Mouse (Mus musculus): ENCODE measurements around the gene 1700034J05Rik. TPM values are rescaled to one million over a fixed set of nuclear protein-coding genes. Genes with fewer than 3 reads are reported as not detected.

The 1700034J05Rik gene
- polyA plus RNA-seq, 1 experiment from 2014 or later, result 0.11 TPM

- 41% methylated on average over 4 of the region's 4 CpGs for WGBS (ENCODE audit: insufficient replicate concordance)
- ATAC-seq, result no peak
- H3K4me2 ChIP-seq, result no peak overlapping the region
- H3K27ac ChIP-seq, result peak overlapping the region; percentile 45; the same call in 1 of the 2 replicates
- H3K27me3 ChIP-seq (replicated peaks), result no peaks in the 10 kb centered on the region
- H3K4me1 ChIP-seq, result peaks cover 40% of the 10 kb centered on the region
- no peak overlapping the region for H3K4me3 ChIP-seq
- H3K9me3 ChIP-seq (replicated peaks), result no peaks in the 10 kb centered on the region
- no peaks in the 10 kb centered on the region for H3K36me3 ChIP-seq
- no peak overlapping the region for H3K9ac ChIP-seq
These were observed 40.6 kb downstream of the 1700034J05Rik start for GRCm38 (mm10) chr6:146913489-146914198.

- Histone ChIP-seq H3K36me3 (no peaks in the 10 kb centered on the region), H3K9me3 (replicated peaks) (no peaks in the 10 kb centered on the region), H3K27me3 (replicated peaks) (no peaks in the 10 kb centered on the region), H3K4me2 (no peak overlapping the region), H3K4me1 (peaks cover 44% of the 10 kb centered on the region), H3K9ac (no peak overlapping the region), H3K27ac (peak overlapping the region; percentile 45; the same call in 1 of the 2 replicates), H3K4me3 (no peak overlapping the region)
- ATAC-seq, result peak; percentile 70
- WGBS (ENCODE audit: insufficient replicate concordance), result 13% methylated on average over 3 of the region's 3 CpGs
These were observed 41.3 kb downstream of the 1700034J05Rik start for GRCm38 (mm10) chr6:146912835-146913488.

GRCm38 (mm10) chr6:146910801-146911200, 43.4 kb downstream of the 1700034J05Rik start:
- WGBS (ENCODE audit: insufficient replicate concordance), result 66% methylated on average over 2 of the region's 2 CpGs
- Histone ChIP-seq H3K4me1 (peaks cover 48% of the 10 kb centered on the region), H3K4me2 (no peak overlapping the region)

GRCm38 (mm10) chr6:146909725-146910489, 44.3 kb downstream of the 1700034J05Rik start:
- no peaks in the 10 kb centered on the region for H3K9me3 ChIP-seq (replicated peaks)
- H3K4me3 ChIP-seq, result no peak overlapping the region
- ATAC-seq, result no peak
- H3K4me2 ChIP-seq, result no peak overlapping the region
- no peak overlapping the region for H3K9ac ChIP-seq
- peaks cover 48% of the 10 kb centered on the region for H3K4me1 ChIP-seq
- 61% methylated on average over 5 of the region's 5 CpGs for WGBS (ENCODE audit: insufficient replicate concordance)
- H3K27me3 ChIP-seq (replicated peaks), result no peaks in the 10 kb centered on the region
- H3K27ac ChIP-seq, result no peak overlapping the region
- H3K36me3 ChIP-seq, result no peaks in the 10 kb centered on the region

More at GRCm38 (mm10) chr6:146910801-146911200, 43.4 kb downstream of the 1700034J05Rik start:
- H3K27me3 ChIP-seq (replicated peaks), result no peaks in the 10 kb centered on the region
- no peak overlapping the region for H3K27ac ChIP-seq
- no peaks in the 10 kb centered on the region for H3K9me3 ChIP-seq (replicated peaks)
- H3K4me3 ChIP-seq, result no peak overlapping the region
- ATAC-seq, result no peak
- H3K36me3 ChIP-seq, result no peaks in the 10 kb centered on the region
- H3K9ac ChIP-seq, result no peak overlapping the region

GRCm38 (mm10) chr6:146908801-146909200, 45.4 kb downstream of the 1700034J05Rik start:
- WGBS (ENCODE audit: insufficient replicate concordance), result 11% methylated on average over 2 of the region's 2 CpGs

GRCm38 (mm10) chr6:146907795-146908190, 46.4 kb downstream of the 1700034J05Rik start:
- no peak overlapping the region for H3K4me3 ChIP-seq
- no peak overlapping the region for H3K4me2 ChIP-seq
- ATAC-seq, result peak; percentile 38; the same call in 1 of the 2 replicates
- no peaks in the 10 kb centered on the region for H3K9me3 ChIP-seq (replicated peaks)
- no peaks in the 10 kb centered on the region for H3K36me3 ChIP-seq
- H3K9ac ChIP-seq, result no peak overlapping the region
- H3K4me1 ChIP-seq, result peaks cover 38% of the 10 kb centered on the region
- H3K27ac ChIP-seq, result peak overlapping the region; percentile 53; the same call in 1 of the 2 replicates
- H3K27me3 ChIP-seq (replicated peaks), result no peaks in the 10 kb centered on the region
- 77% methylated on average over 1 of the region's 1 CpGs for WGBS (ENCODE audit: insufficient replicate concordance)

More at GRCm38 (mm10) chr6:146908801-146909200, 45.4 kb downstream of the 1700034J05Rik start:
- no peak for ATAC-seq
- H3K9ac ChIP-seq, result no peak overlapping the region
- no peak overlapping the region for H3K27ac ChIP-seq
- peaks cover 47% of the 10 kb centered on the region for H3K4me1 ChIP-seq
- no peaks in the 10 kb centered on the region for H3K27me3 ChIP-seq (replicated peaks)
- no peaks in the 10 kb centered on the region for H3K9me3 ChIP-seq (replicated peaks)
- no peak overlapping the region for H3K4me2 ChIP-seq
- no peak overlapping the region for H3K4me3 ChIP-seq
- no peaks in the 10 kb centered on the region for H3K36me3 ChIP-seq

- H3K4me2 ChIP-seq, result no peak overlapping the region
- no peak overlapping the region for H3K9ac ChIP-seq
- no peak overlapping the region for H3K4me3 ChIP-seq
- H3K4me1 ChIP-seq, result peaks cover 32% of the 10 kb centered on the region
- no peaks in the 10 kb centered on the region for H3K36me3 ChIP-seq
- no peaks in the 10 kb centered on the region for H3K27me3 ChIP-seq (replicated peaks)
- H3K9me3 ChIP-seq (replicated peaks), result no peaks in the 10 kb centered on the region
- peak overlapping the region; percentile 53; the same call in 1 of the 2 replicates for H3K27ac ChIP-seq
- ATAC-seq, result peak; percentile 33; the same call in 1 of the 2 replicates
- 63% methylated on average over 5 of the region's 5 CpGs for WGBS (ENCODE audit: insufficient replicate concordance)
These were observed 47.0 kb downstream of the 1700034J05Rik start for GRCm38 (mm10) chr6:146907061-146907794.

- H3K36me3 ChIP-seq, result no peaks in the 10 kb centered on the region
- H3K27me3 ChIP-seq (replicated peaks), result no peaks in the 10 kb centered on the region
- no peak overlapping the region for H3K4me2 ChIP-seq
- H3K27ac ChIP-seq, result no peak overlapping the region
- H3K9me3 ChIP-seq (replicated peaks), result no peaks in the 10 kb centered on the region
- 61% methylated on average over 3 of the region's 3 CpGs for WGBS (ENCODE audit: insufficient replicate concordance)
- no peak for ATAC-seq
- H3K4me1 ChIP-seq, result peaks cover 27% of the 10 kb centered on the region
- H3K4me3 ChIP-seq, result no peak overlapping the region
- H3K9ac ChIP-seq, result no peak overlapping the region
These were observed 48.0 kb downstream of the 1700034J05Rik start for GRCm38 (mm10) chr6:146906000-146906786.

- Histone ChIP-seq H3K9ac (no peak overlapping the region), H3K4me3 (no peak overlapping the region), H3K4me2 (no peak overlapping the region), H3K27ac (no peak overlapping the region), H3K4me1 (peaks cover 27% of the 10 kb centered on the region), H3K27me3 (replicated peaks) (no peaks in the 10 kb centered on the region), H3K9me3 (replicated peaks) (no peaks in the 10 kb centered on the region), H3K36me3 (no peaks in the 10 kb centered on the region)
- ATAC-seq, result no peak
- WGBS (ENCODE audit: insufficient replicate concordance), result 74% methylated on average over 3 of the region's 3 CpGs
These were observed 49.5 kb downstream of the 1700034J05Rik start for GRCm38 (mm10) chr6:146904707-146905106.

- no peaks in the 10 kb centered on the region for H3K9me3 ChIP-seq (replicated peaks)
- 55% methylated on average over 2 of the region's 2 CpGs for WGBS (ENCODE audit: insufficient replicate concordance)
These were observed 50.6 kb downstream of the 1700034J05Rik start for GRCm38 (mm10) chr6:146903632-146904031.

GRCm38 (mm10) chr6:146901929-146902328, 52.3 kb downstream of the 1700034J05Rik start:
- Histone ChIP-seq H3K9me3 (replicated peaks) (no peaks in the 10 kb centered on the region), H3K4me2 (no peak overlapping the region), H3K36me3 (no peaks in the 10 kb centered on the region), H3K4me1 (peaks cover 15% of the 10 kb centered on the region), H3K4me3 (no peak overlapping the region), H3K27ac (no peak overlapping the region), H3K9ac (no peak overlapping the region), H3K27me3 (replicated peaks) (no peaks in the 10 kb centered on the region)
- ATAC-seq, result no peak
- WGBS (ENCODE audit: insufficient replicate concordance), result 75% methylated on average over 4 of the region's 4 CpGs

More at GRCm38 (mm10) chr6:146903632-146904031, 50.6 kb downstream of the 1700034J05Rik start:
- no peak overlapping the region for H3K4me2 ChIP-seq
- no peaks in the 10 kb centered on the region for H3K27me3 ChIP-seq (replicated peaks)
- H3K9ac ChIP-seq, result no peak overlapping the region
- H3K27ac ChIP-seq, result no peak overlapping the region
- ATAC-seq, result no peak
- H3K36me3 ChIP-seq, result no peaks in the 10 kb centered on the region
- H3K4me3 ChIP-seq, result no peak overlapping the region
- peaks cover 24% of the 10 kb centered on the region for H3K4me1 ChIP-seq

Data from liver, embryonic 12.5 days (tissue).